Mouse (Mus musculus): Measurements from ENCODE around the gene Tfpi. TPM values are rescaled to one million over a fixed set of nuclear protein-coding genes. Genes with fewer than 3 reads are reported as not detected.
A peak's percentile ranks its signal among the peaks of the same experiment; 100 is the strongest.

Gene Tfpi
- polyA plus RNA-seq, 1 experiment from 2014 or later, result 12.4 TPM

GRCm38 (mm10) chr2:84487705-84488291 lies 11.2 kb upstream of the Tfpi start:
- Histone ChIP-seq H3K4me1 (ENCODE audit: control insufficient read depth, insufficient read depth, low read length) (no peaks in the 10 kb centered on the region), H3K9me3 (ENCODE audit: control insufficient read depth, low read length) (no peaks in the 10 kb centered on the region), H3K36me3 (ENCODE audit: control insufficient read depth, insufficient read depth, low read length) (no peaks in the 10 kb centered on the region), H3K4me2 (ENCODE audit: low read depth, severe bottlenecking) (no peak overlapping the region), H3K9ac (ENCODE audit: low read length) (no peak overlapping the region), H3K27ac (replicated peaks; ENCODE audit: low read depth, low read length) (no peak overlapping the region), H3K27me3 (ENCODE audit: control insufficient read depth, insufficient read depth, low read length) (no peaks in the 10 kb centered on the region), H3K4me3 (ENCODE audit: low read depth, low read length) (no peak overlapping the region)
- 68% methylated on average over 9 of the region's 9 CpGs for WGBS
- no peak for ATAC-seq (ENCODE audit: insufficient number of reproducible peaks, low FRiP score, low TSS enrichment, low read depth)
- DNase-seq (ENCODE audit: low spot score), result no peak

- no peak overlapping the region for H3K4me2 ChIP-seq (ENCODE audit: low read depth, severe bottlenecking)
- 0 out of 2 replicates have a peak, but pooled peaks have one; percentile 22 for ATAC-seq (ENCODE audit: insufficient number of reproducible peaks, low FRiP score, low TSS enrichment, low read depth)
- no peaks in the 10 kb centered on the region for H3K27me3 ChIP-seq (ENCODE audit: control insufficient read depth, insufficient read depth, low read length)
- DNase-seq (ENCODE audit: low spot score), result peak; percentile 39
- H3K9ac ChIP-seq (ENCODE audit: low read length), result no peak overlapping the region; the same call in 1 of the 2 replicates
- H3K27ac ChIP-seq (replicated peaks; ENCODE audit: low read depth, low read length), result no peak overlapping the region
- no peaks in the 10 kb centered on the region for H3K36me3 ChIP-seq (ENCODE audit: control insufficient read depth, insufficient read depth, low read length)
- H3K4me1 ChIP-seq (ENCODE audit: control insufficient read depth, insufficient read depth, low read length), result no peaks in the 10 kb centered on the region
- 50% methylated on average over 7 of the region's 7 CpGs for WGBS
- H3K9me3 ChIP-seq (ENCODE audit: control insufficient read depth, low read length), result no peaks in the 10 kb centered on the region
- H3K4me3 ChIP-seq (ENCODE audit: low read depth, low read length), result no peak overlapping the region
These were observed 5.3 kb upstream of the Tfpi start for GRCm38 (mm10) chr2:84481863-84482262.

- no peaks in the 10 kb centered on the region for H3K36me3 ChIP-seq (ENCODE audit: control insufficient read depth, insufficient read depth, low read length)
- WGBS, result 28% methylated on average over 3 of the region's 3 CpGs
- H3K27me3 ChIP-seq (ENCODE audit: control insufficient read depth, insufficient read depth, low read length), result no peaks in the 10 kb centered on the region
- no peak overlapping the region for H3K4me2 ChIP-seq (ENCODE audit: low read depth, severe bottlenecking)
- no peak overlapping the region for H3K4me3 ChIP-seq (ENCODE audit: low read depth, low read length)
- H3K27ac ChIP-seq (replicated peaks; ENCODE audit: low read depth, low read length), result no peak overlapping the region
- ATAC-seq (ENCODE audit: insufficient number of reproducible peaks, low FRiP score, low TSS enrichment, low read depth), result no peak
- DNase-seq (ENCODE audit: low spot score), result no peak
- H3K9ac ChIP-seq (ENCODE audit: low read length), result no peak overlapping the region
- no peaks in the 10 kb centered on the region for H3K9me3 ChIP-seq (ENCODE audit: control insufficient read depth, low read length)
- 0 out of 2 replicates have a peak, but pooled peaks cover 3% of the 10 kb centered on the region for H3K4me1 ChIP-seq (ENCODE audit: control insufficient read depth, insufficient read depth, low read length)
These were observed 2.5 kb upstream of the Tfpi start for GRCm38 (mm10) chr2:84479036-84479435.

GRCm38 (mm10) chr2:84477759-84478158 lies 1.2 kb upstream of the Tfpi start:
- no peak overlapping the region for H3K4me3 ChIP-seq (ENCODE audit: low read depth, low read length)
- H3K36me3 ChIP-seq (ENCODE audit: control insufficient read depth, insufficient read depth, low read length), result no peaks in the 10 kb centered on the region
- H3K4me1 ChIP-seq (ENCODE audit: control insufficient read depth, insufficient read depth, low read length), result 0 out of 2 replicates have a peak, but pooled peaks cover 3% of the 10 kb centered on the region
- 87% methylated on average over 6 of the region's 6 CpGs for WGBS
- no peaks in the 10 kb centered on the region for H3K9me3 ChIP-seq (ENCODE audit: control insufficient read depth, low read length)
- ATAC-seq (ENCODE audit: insufficient number of reproducible peaks, low FRiP score, low TSS enrichment, low read depth) (no peak), DNase-seq (ENCODE audit: low spot score) (no peak)
- H3K9ac ChIP-seq (ENCODE audit: low read length), result no peak overlapping the region
- H3K4me2 ChIP-seq (ENCODE audit: low read depth, severe bottlenecking), result no peak overlapping the region
- no peak overlapping the region for H3K27ac ChIP-seq (replicated peaks; ENCODE audit: low read depth, low read length)
- no peaks in the 10 kb centered on the region for H3K27me3 ChIP-seq (ENCODE audit: control insufficient read depth, insufficient read depth, low read length)

- H3K9ac ChIP-seq (ENCODE audit: low read length), result no peak overlapping the region
- no peak overlapping the region for H3K4me3 ChIP-seq (ENCODE audit: low read depth, low read length)
- H3K9me3 ChIP-seq (ENCODE audit: control insufficient read depth, low read length), result no peaks in the 10 kb centered on the region
- no peaks in the 10 kb centered on the region for H3K36me3 ChIP-seq (ENCODE audit: control insufficient read depth, insufficient read depth, low read length)
- DNase-seq (ENCODE audit: low spot score), result no peak
- H3K4me2 ChIP-seq (ENCODE audit: low read depth, severe bottlenecking), result no peak overlapping the region
- H3K27ac ChIP-seq (replicated peaks; ENCODE audit: low read depth, low read length), result no peak overlapping the region
- WGBS, result 54% methylated on average over 3 of the region's 3 CpGs
- no peaks in the 10 kb centered on the region for H3K27me3 ChIP-seq (ENCODE audit: control insufficient read depth, insufficient read depth, low read length)
- 0 out of 2 replicates have a peak, but pooled peaks cover 3% of the 10 kb centered on the region for H3K4me1 ChIP-seq (ENCODE audit: control insufficient read depth, insufficient read depth, low read length)
- no peak for ATAC-seq (ENCODE audit: insufficient number of reproducible peaks, low FRiP score, low TSS enrichment, low read depth)
These were observed 444 bp downstream of the Tfpi start for GRCm38 (mm10) chr2:84476131-84476530.

GRCm38 (mm10) chr2:84475601-84476000 lies 974 bp downstream of the Tfpi start:
- WGBS, result 21% methylated on average over 1 of the region's 1 CpGs
- DNase-seq (ENCODE audit: low spot score), result no peak

GRCm38 (mm10) chr2:84474651-84475050 lies 1.9 kb downstream of the Tfpi start:
- Histone ChIP-seq H3K4me1 (ENCODE audit: control insufficient read depth, insufficient read depth, low read length) (0 out of 2 replicates have a peak, but pooled peaks cover 3% of the 10 kb centered on the region), H3K36me3 (ENCODE audit: control insufficient read depth, insufficient read depth, low read length) (no peaks in the 10 kb centered on the region), H3K27ac (replicated peaks; ENCODE audit: low read depth, low read length) (no peak overlapping the region; the same call in 1 of the 2 replicates), H3K9ac (ENCODE audit: low read length) (no peak overlapping the region), H3K4me2 (ENCODE audit: low read depth, severe bottlenecking) (no peak overlapping the region), H3K9me3 (ENCODE audit: control insufficient read depth, low read length) (no peaks in the 10 kb centered on the region), H3K4me3 (ENCODE audit: low read depth, low read length) (no peak overlapping the region), H3K27me3 (ENCODE audit: control insufficient read depth, insufficient read depth, low read length) (no peaks in the 10 kb centered on the region)
- WGBS, result 3% methylated on average over 6 of the region's 6 CpGs
- ATAC-seq (ENCODE audit: insufficient number of reproducible peaks, low FRiP score, low TSS enrichment, low read depth) (no peak), DNase-seq (ENCODE audit: low spot score) (peak; percentile 25)

More at GRCm38 (mm10) chr2:84475601-84476000, 974 bp downstream of the Tfpi start:
- Histone ChIP-seq H3K9ac (ENCODE audit: low read length) (no peak overlapping the region), H3K4me1 (ENCODE audit: control insufficient read depth, insufficient read depth, low read length) (0 out of 2 replicates have a peak, but pooled peaks cover 3% of the 10 kb centered on the region), H3K27me3 (ENCODE audit: control insufficient read depth, insufficient read depth, low read length) (no peaks in the 10 kb centered on the region), H3K4me2 (ENCODE audit: low read depth, severe bottlenecking) (no peak overlapping the region), H3K4me3 (ENCODE audit: low read depth, low read length) (no peak overlapping the region), H3K9me3 (ENCODE audit: control insufficient read depth, low read length) (no peaks in the 10 kb centered on the region), H3K27ac (replicated peaks; ENCODE audit: low read depth, low read length) (no peak overlapping the region), H3K36me3 (ENCODE audit: control insufficient read depth, insufficient read depth, low read length) (no peaks in the 10 kb centered on the region)
- ATAC-seq (ENCODE audit: insufficient number of reproducible peaks, low FRiP score, low TSS enrichment, low read depth), result no peak

- WGBS, result 77% methylated on average over 14 of the region's 14 CpGs
- H3K4me1 ChIP-seq (ENCODE audit: control insufficient read depth, insufficient read depth, low read length), result 0 out of 2 replicates have a peak, but pooled peaks cover 3% of the 10 kb centered on the region
- no peak for DNase-seq (ENCODE audit: low spot score)
- H3K9ac ChIP-seq (ENCODE audit: low read length), result no peak overlapping the region
- no peak overlapping the region for H3K4me2 ChIP-seq (ENCODE audit: low read depth, severe bottlenecking)
- no peaks in the 10 kb centered on the region for H3K36me3 ChIP-seq (ENCODE audit: control insufficient read depth, insufficient read depth, low read length)
- H3K4me3 ChIP-seq (ENCODE audit: low read depth, low read length), result no peak overlapping the region
- H3K27ac ChIP-seq (replicated peaks; ENCODE audit: low read depth, low read length), result no peak overlapping the region
- H3K9me3 ChIP-seq (ENCODE audit: control insufficient read depth, low read length), result no peaks in the 10 kb centered on the region
- no peak for ATAC-seq (ENCODE audit: insufficient number of reproducible peaks, low FRiP score, low TSS enrichment, low read depth)
- no peaks in the 10 kb centered on the region for H3K27me3 ChIP-seq (ENCODE audit: control insufficient read depth, insufficient read depth, low read length)
These were observed 2.5 kb downstream of the Tfpi start for GRCm38 (mm10) chr2:84473941-84474530.

All from limb, embryonic 11.5 days (tissue).